Mouse (Mus musculus) bone marrow, adult 2 months (tissue): ENCODE data around the gene Cdh23. TPM values are rescaled to one million over a fixed set of nuclear protein-coding genes. Genes with fewer than 3 reads are reported as not detected.

Source experiments
- H3K27ac ChIP-seq: fragments of 200-500 bp; 2 replicates; pipeline ENCODE4 v1.5.1; 2012; ENCODE audit warnings: low read depth, mild to moderate bottlenecking, control low read depth, inconsistent platforms, low read length; ENCODE audit not compliant: control insufficient read depth, poor library complexity, insufficient read depth
- H3K4me1 ChIP-seq: fragments of 200-500 bp; 2 replicates; pipeline ENCODE4 v1.6.1; 2011; ENCODE audit warnings: low read length; ENCODE audit not compliant: control insufficient read depth, insufficient read depth
- H3K4me3 ChIP-seq: fragments of 200-500 bp; replicated peaks from 2 replicates; pipeline ENCODE3; 2011; ENCODE audit warnings: mild to moderate bottlenecking, low read depth, low read length, control low read depth; ENCODE audit not compliant: control insufficient read depth
- CTCF ChIP-seq: fragments of 200-500 bp; IDR thresholded peaks from 2 replicates; pipeline ENCODE4 v1.5.1; 2011; ENCODE audit warnings: low read length, control low read depth; ENCODE audit not compliant: control insufficient read depth, insufficient read depth
- POLR2A ChIP-seq: fragments of 200-500 bp; IDR thresholded peaks from 2 replicates; pipeline ENCODE4 v1.6.1; 2011; ENCODE audit warnings: low read depth, mild to moderate bottlenecking, control low read depth, low read length, borderline replicate concordance; ENCODE audit not compliant: control insufficient read depth
- WGBS: fragments of 180-500 bp; shearing (Covaris S2); methylation state at CpG from one replicate; pipeline ENCODE4 v1.1.7; 2018; 5-methylcytosine and 5-hydroxymethylcytosine counted together
- polyA plus RNA-seq: library from polyadenylated mRNA; stranded (reverse); fragments of >200 nt; gene quantifications from 2 replicates; pipeline ENCODE4 v1.2.4, GENCODE M21; 2011; ENCODE audit warnings: low replicate concordance; ENCODE audit not compliant: missing spikeins, insufficient read depth, insufficient read length

Gene Cdh23
- polyA plus RNA-seq, 1 experiment, result 1.8 TPM

DNA sequence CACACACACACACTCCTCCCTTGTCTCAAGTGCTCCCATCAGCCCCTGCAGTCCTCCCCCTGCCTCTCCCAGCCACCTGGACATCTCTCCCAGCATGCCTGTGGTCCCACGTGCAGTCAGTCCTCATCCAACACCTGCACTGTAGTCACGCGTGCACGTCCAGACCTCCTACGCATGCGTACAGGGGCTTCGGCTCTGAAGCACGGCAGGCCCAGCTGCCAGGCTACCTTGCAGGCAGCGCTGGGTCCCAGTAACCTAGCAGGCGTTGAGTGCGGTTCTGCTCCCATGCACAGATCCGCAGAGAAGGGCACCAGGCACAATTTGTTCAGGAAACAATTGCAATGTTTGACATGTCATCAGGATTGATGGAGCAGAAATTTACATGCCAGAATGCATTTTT, 249.1 kb downstream of the Cdh23 start:
- 82% methylated on average over 12 of the region's 12 CpGs for WGBS
- no peaks in the 10 kb centered on the region for H3K4me1 ChIP-seq
- TF ChIP-seq POLR2A (no peak), CTCF (no peak)
- no peak overlapping the region for H3K4me3 ChIP-seq
- H3K27ac ChIP-seq, result no peak overlapping the region

- 71% methylated on average over 8 of the region's 8 CpGs for WGBS
- no peaks in the 10 kb centered on the region for H3K4me1 ChIP-seq
Observed at GRCm38 (mm10) chr10:60445031-60445593, 251.2 kb downstream of the Cdh23 start.

DNA sequence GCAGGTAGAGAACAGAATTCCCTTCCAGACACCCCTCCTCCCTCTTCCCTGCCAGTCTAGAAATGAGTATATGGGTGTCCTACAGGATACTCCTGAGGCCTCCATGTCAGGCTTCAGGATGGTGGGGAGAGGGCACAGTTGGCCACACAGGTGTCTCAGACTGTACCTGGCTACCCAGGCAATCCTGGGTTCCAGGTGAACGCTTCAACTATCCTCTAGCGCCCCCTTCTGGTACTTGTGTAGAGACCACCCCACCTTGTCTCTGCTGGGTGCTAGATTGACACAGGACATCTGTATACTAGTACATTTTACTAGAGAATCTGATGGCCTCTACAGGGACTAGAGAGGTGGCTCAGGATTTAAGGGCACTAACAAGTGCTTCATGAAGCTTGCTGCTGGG, 253.2 kb downstream of the Cdh23 start:
- peak; percentile 54; the same call in 1 of the 2 replicates for TF ChIP-seq CTCF
- TF ChIP-seq POLR2A, result no peak
- WGBS, result 0% methylated on average over 2 of the region's 2 CpGs
- no peak overlapping the region for H3K27ac ChIP-seq
- no peak overlapping the region for H3K4me3 ChIP-seq
- H3K4me1 ChIP-seq, result no peaks in the 10 kb centered on the region

More at GRCm38 (mm10) chr10:60445031-60445593, 251.2 kb downstream of the Cdh23 start:
- TF ChIP-seq CTCF, result no peak
- no peak for TF ChIP-seq POLR2A
- Histone ChIP-seq H3K27ac (no peak overlapping the region), H3K4me3 (no peak overlapping the region)

GRCm38 (mm10) chr10:60442321-60442720, 254.0 kb downstream of the Cdh23 start:
- 77% methylated on average over 4 of the region's 4 CpGs for WGBS
- Histone ChIP-seq H3K4me3 (no peak overlapping the region), H3K27ac (no peak overlapping the region), H3K4me1 (no peaks in the 10 kb centered on the region)
- no peak for TF ChIP-seq CTCF
- no peak for TF ChIP-seq POLR2A

- no peak overlapping the region for H3K4me3 ChIP-seq
- no peak for TF ChIP-seq POLR2A
- no peaks in the 10 kb centered on the region for H3K4me1 ChIP-seq
- WGBS, result 50% methylated on average over 4 of the region's 4 CpGs
- H3K27ac ChIP-seq, result no peak overlapping the region
Observed at GRCm38 (mm10) chr10:60432679-60433078, 263.6 kb downstream of the Cdh23 start.

DNA sequence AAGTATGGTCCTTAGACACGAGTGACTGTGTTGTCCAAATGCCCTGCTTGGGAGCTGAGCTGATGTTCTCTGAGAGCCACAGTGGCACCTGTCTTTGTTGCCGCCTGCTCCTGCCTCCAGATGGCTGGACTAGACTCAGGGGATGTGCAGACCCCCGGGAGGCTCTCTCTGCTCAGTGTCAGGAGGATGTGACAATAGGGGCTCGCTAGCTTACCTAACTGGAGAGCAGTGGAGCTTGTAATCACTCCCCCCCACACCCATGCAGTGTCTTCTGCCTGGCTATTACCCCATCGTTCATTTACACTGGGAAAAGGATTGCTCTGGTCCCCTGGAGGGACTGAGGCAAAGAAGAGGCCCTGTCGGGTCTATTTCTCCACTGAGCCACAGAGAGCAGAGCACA, 265.7 kb downstream of the Cdh23 start:
- TF ChIP-seq CTCF (no peak), POLR2A (no peak)
- no peaks in the 10 kb centered on the region for H3K4me1 ChIP-seq
- WGBS, result 66% methylated on average over 6 of the region's 6 CpGs
- H3K4me3 ChIP-seq, result no peak overlapping the region
- no peak overlapping the region for H3K27ac ChIP-seq

DNA sequence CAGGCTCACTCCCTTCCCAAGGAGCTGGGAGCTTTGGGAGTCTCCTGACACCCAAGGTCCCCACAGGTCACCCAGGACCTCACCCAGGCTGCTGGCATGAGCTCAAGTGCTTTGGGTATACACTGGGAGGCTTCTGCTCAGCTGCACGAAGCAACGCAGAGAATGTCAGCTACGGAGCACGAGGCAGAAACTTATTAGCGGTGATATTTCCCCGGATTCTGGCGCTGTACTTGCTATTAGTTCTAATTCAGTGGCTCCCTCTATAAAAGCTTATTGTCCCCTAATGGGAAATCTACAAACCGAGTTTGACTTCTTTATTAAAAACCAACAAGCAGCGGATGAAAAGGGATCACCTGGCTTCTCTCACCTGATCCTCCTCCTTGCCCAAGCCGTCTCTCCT, 266.3 kb downstream of the Cdh23 start:
- Histone ChIP-seq H3K4me3 (no peak overlapping the region), H3K27ac (no peak overlapping the region), H3K4me1 (no peaks in the 10 kb centered on the region)
- TF ChIP-seq CTCF (no peak), POLR2A (no peak)
- 83% methylated on average over 10 of the region's 10 CpGs for WGBS

- 79% methylated on average over 7 of the region's 7 CpGs for WGBS
- no peak for TF ChIP-seq CTCF
- no peak for TF ChIP-seq POLR2A
Observed at GRCm38 (mm10) chr10:60422756-60423155, 273.5 kb downstream of the Cdh23 start.

GRCm38 (mm10) chr10:60419624-60420023, 276.7 kb downstream of the Cdh23 start:
- H3K4me1 ChIP-seq, result no peaks in the 10 kb centered on the region; the same call in 1 of the 2 replicates
- no peak overlapping the region for H3K27ac ChIP-seq
- no peak for TF ChIP-seq POLR2A
- TF ChIP-seq CTCF, result peak; percentile 70
- 49% methylated on average over 4 of the region's 4 CpGs for WGBS
- H3K4me3 ChIP-seq, result no peak overlapping the region

More at GRCm38 (mm10) chr10:60422756-60423155, 273.5 kb downstream of the Cdh23 start:
- no peak overlapping the region for H3K27ac ChIP-seq
- H3K4me3 ChIP-seq, result no peak overlapping the region
- H3K4me1 ChIP-seq, result no peaks in the 10 kb centered on the region; the same call in 1 of the 2 replicates
